Mouse (Mus musculus): ENCODE data around the gene Zdhhc1.

- TF ChIP-seq CTCF (conservative IDR thresholded peaks at IDR 0.05; ENCODE audit: low read length) = no peak
- no peak for TF ChIP-seq NANOG (IDR thresholded peaks at IDR 0.05; ENCODE audit: borderline replicate concordance, low read length)
Observed at GRCm38 (mm10) chr8:105508758-105509157, 12.1 kb upstream of the Zdhhc1 start.

All from E14TG2a.4 (cell line).